Comparison of ENCODE assay signal across 21 mouse cellular contexts in genomic region chr6:92498574-92498973, GRCm38 (mm10).
DNase-seq lines count a peak whose midpoint lies in the region; ATAC-seq and TF ChIP-seq lines count a peak whose summit lies in the region.
"Had no signal": no experiment of that assay in that cellular context is flagged by ENCODE, and none has a peak within 500 bp of the region (broad histone marks: within the 10 kb centered on the region; RNA-seq: fewer than 3 reads in every experiment).

No protein-coding gene starts in this region.

- H3K27ac ChIP-seq in embryonic facial prominence, embryonic 11.5 days (replicated peaks; ENCODE audit: low read depth, low read length), result no peak overlapping the region
- no peak overlapping the region for H3K27ac ChIP-seq in embryonic facial prominence, embryonic 10.5 days (replicated peaks)
- peak overlapping the region; percentile 57 to 62; a peak in 2 of 4 replicates for H3K27ac ChIP-seq in heart, embryonic 14.5 days (replicated peaks in 1 of 2; ENCODE audit: control insufficient read depth in 1 of 2, insufficient read depth in 1 of 2, low read depth in 2 of 2, low read length in 2 of 2)
- H3K27ac ChIP-seq in kidney, postnatal 0 days, result no peak overlapping the region
- H3K27ac ChIP-seq in embryonic facial prominence, embryonic 15.5 days (replicated peaks), result 0 out of 2 replicates have a peak overlapping the region, but pooled peaks have one; percentile 13
- H3K27ac ChIP-seq: forebrain, embryonic 10.5 days; hindbrain, embryonic 14.5 days; midbrain, embryonic 15.5 days had no signal

- no peak overlapping the region for H3K4me3 ChIP-seq in embryonic facial prominence, embryonic 11.5 days (ENCODE audit: low read depth, low read length)
- no peak overlapping the region for H3K4me3 ChIP-seq in embryonic facial prominence, embryonic 10.5 days
- no peak overlapping the region for H3K4me3 ChIP-seq in heart, embryonic 14.5 days (ENCODE audit: control insufficient read depth in 1 of 2, insufficient read depth in 1 of 2, low read depth in 1 of 2, low read length in 2 of 2)
- H3K4me3 ChIP-seq in kidney, postnatal 0 days (replicated peaks; ENCODE audit: low read depth, low read length), result no peak overlapping the region
- no peak overlapping the region for H3K4me3 ChIP-seq in embryonic facial prominence, embryonic 15.5 days (replicated peaks)
- H3K4me3 ChIP-seq: forebrain, embryonic 10.5 days; gastrocnemius, adult 2 months; midbrain, embryonic 15.5 days; myocyte had no signal

- TF ChIP-seq CTCF in kidney, postnatal 0 days (IDR thresholded peaks at IDR 0.05; ENCODE audit: low read depth), result no peak

- H3K27me3 ChIP-seq in embryonic facial prominence, embryonic 11.5 days (ENCODE audit: control insufficient read depth, insufficient read depth, low read length), result no peaks in the 10 kb centered on the region
- H3K27me3 ChIP-seq in embryonic facial prominence, embryonic 10.5 days (replicated peaks; ENCODE audit: low read depth, poor library complexity, severe bottlenecking), result no peaks in the 10 kb centered on the region
- no peaks in the 10 kb centered on the region for H3K27me3 ChIP-seq in heart, embryonic 14.5 days (ENCODE audit: control insufficient read depth, insufficient read depth, low read length)
- H3K27me3 ChIP-seq in kidney, postnatal 0 days (ENCODE audit: insufficient read depth, low read length), result no peaks in the 10 kb centered on the region
- no peaks in the 10 kb centered on the region for H3K27me3 ChIP-seq in embryonic facial prominence, embryonic 15.5 days
- H3K27me3 ChIP-seq: midbrain, embryonic 15.5 days; Patski had no signal

- H3K9ac ChIP-seq in embryonic facial prominence, embryonic 11.5 days (replicated peaks; ENCODE audit: low read length), result no peak overlapping the region
- 0 out of 2 replicates have a peak overlapping the region, but pooled peaks have one; percentile 30 for H3K9ac ChIP-seq in heart, embryonic 14.5 days (ENCODE audit: low read length)
- H3K9ac ChIP-seq in kidney, postnatal 0 days (ENCODE audit: low read depth, low read length), result no peak overlapping the region
- H3K9ac ChIP-seq in embryonic facial prominence, embryonic 15.5 days, result no peak overlapping the region
- H3K9ac ChIP-seq: forebrain, postnatal 0 days; hindbrain, embryonic 14.5 days; midbrain, embryonic 15.5 days had no signal

- H3K4me1 ChIP-seq in embryonic facial prominence, embryonic 11.5 days (ENCODE audit: control insufficient read depth, insufficient read depth, low read length), result no peaks in the 10 kb centered on the region; the same call in 1 of the 2 replicates
- peaks cover 25% of the 10 kb centered on the region for H3K4me1 ChIP-seq in embryonic facial prominence, embryonic 10.5 days
- H3K4me1 ChIP-seq in heart, embryonic 14.5 days (ENCODE audit: control insufficient read depth in 2 of 2, insufficient read depth in 2 of 2, low read length in 2 of 2), result peaks cover 7 to 25% of the 10 kb centered on the region in 2 experiments
- H3K4me1 ChIP-seq in kidney, postnatal 0 days (replicated peaks; ENCODE audit: insufficient read depth, low read length), result peaks cover 7% of the 10 kb centered on the region; the same call in 1 of the 2 replicates
- peaks cover 11% of the 10 kb centered on the region for H3K4me1 ChIP-seq in embryonic facial prominence, embryonic 15.5 days

- no peaks in the 10 kb centered on the region for H3K36me3 ChIP-seq in embryonic facial prominence, embryonic 11.5 days (replicated peaks; ENCODE audit: control insufficient read depth, insufficient read depth, low read depth, low read length)
- no peaks in the 10 kb centered on the region for H3K36me3 ChIP-seq in embryonic facial prominence, embryonic 10.5 days (replicated peaks)
- H3K36me3 ChIP-seq in heart, embryonic 14.5 days (ENCODE audit: control insufficient read depth, insufficient read depth, low read length), result no peaks in the 10 kb centered on the region
- no peaks in the 10 kb centered on the region for H3K36me3 ChIP-seq in kidney, postnatal 0 days (ENCODE audit: insufficient read depth, low read length)
- H3K36me3 ChIP-seq in embryonic facial prominence, embryonic 15.5 days, result no peaks in the 10 kb centered on the region
- H3K36me3 ChIP-seq: forebrain, embryonic 10.5 days; midbrain, embryonic 15.5 days had no signal

- 34% methylated on average over 6 of the region's 6 CpGs for WGBS in embryonic facial prominence, embryonic 11.5 days
- 48% methylated on average over 6 of the region's 6 CpGs for WGBS in embryonic facial prominence, embryonic 10.5 days
- WGBS in heart, embryonic 14.5 days, result 7% methylated on average over 6 of the region's 6 CpGs
- WGBS in kidney, postnatal 0 days, result 39% methylated on average over 6 of the region's 6 CpGs
- 23% methylated on average over 6 of the region's 6 CpGs for WGBS in embryonic facial prominence, embryonic 15.5 days

- ATAC-seq in embryonic facial prominence, embryonic 11.5 days (replicated peaks; ENCODE audit: insufficient number of reproducible peaks, low FRiP score, low TSS enrichment, low read depth), result no peak
- peak; percentile 54; the same call in 1 of the 2 replicates for ATAC-seq in heart, embryonic 14.5 days (ENCODE audit: insufficient number of reproducible peaks, insufficient read depth, low FRiP score, low read depth)
- ATAC-seq in kidney, postnatal 0 days (replicated peaks; ENCODE audit: low FRiP score, low read depth), result no peak
- ATAC-seq in embryonic facial prominence, embryonic 15.5 days (ENCODE audit: insufficient number of reproducible peaks, low FRiP score, low TSS enrichment, low read depth), result no peak
- ATAC-seq: CD4-positive, CD25-positive, alpha-beta regulatory T cell, adult 4 months; forebrain, postnatal 0 days; midbrain, embryonic 15.5 days; Patski had no signal

- DNase-seq in embryonic facial prominence, embryonic 11.5 days (ENCODE audit: low spot score), result peak; percentile 5
- DNase-seq in embryonic facial prominence, embryonic 10.5 days (ENCODE audit: low spot score), result no peak
- no peak for DNase-seq in heart, postnatal 4 days
- peak; percentile 55 for DNase-seq in kidney, postnatal 0 days (ENCODE audit: low spot score)
- no peak for DNase-seq in kidney, postnatal 25 days
- DNase-seq: adrenal gland, adult 8-10 months; cerebellum, adult 9-10 months; forebrain, postnatal 0 days; gastrocnemius, adult 2 months; kidney, adult 11 months; kidney, postnatal 10 days; liver; thymus, postnatal 14 days had no signal

- no peak overlapping the region for H3K4me2 ChIP-seq in embryonic facial prominence, embryonic 11.5 days (ENCODE audit: low read depth, low read length)
- peak overlapping the region; percentile 44 for H3K4me2 ChIP-seq in heart, embryonic 14.5 days (ENCODE audit: low read length)
- H3K4me2 ChIP-seq in kidney, postnatal 0 days (ENCODE audit: low read length), result no peak overlapping the region
- no peak overlapping the region for H3K4me2 ChIP-seq in embryonic facial prominence, embryonic 15.5 days (replicated peaks)
- H3K4me2 ChIP-seq: hindbrain, embryonic 14.5 days; midbrain, embryonic 15.5 days had no signal

- H3K9me3 ChIP-seq in embryonic facial prominence, embryonic 11.5 days (replicated peaks; ENCODE audit: control insufficient read depth, low read length), result no peaks in the 10 kb centered on the region
- no peaks in the 10 kb centered on the region for H3K9me3 ChIP-seq in embryonic facial prominence, embryonic 10.5 days
- H3K9me3 ChIP-seq in heart, embryonic 14.5 days (ENCODE audit: control insufficient read depth, low read length), result no peaks in the 10 kb centered on the region
- no peaks in the 10 kb centered on the region for H3K9me3 ChIP-seq in kidney, postnatal 0 days (replicated peaks; ENCODE audit: low read length)
- no peaks in the 10 kb centered on the region for H3K9me3 ChIP-seq in embryonic facial prominence, embryonic 15.5 days (replicated peaks)
- H3K9me3 ChIP-seq: forebrain, embryonic 10.5 days; midbrain, embryonic 15.5 days had no signal

Comparison
In these comparisons a context has a peak if more than half of its experiments do, and no peak if none do; other contexts are left out.
1. DNase-seq: peak in embryonic facial prominence, embryonic 11.5 days (single experiment) and kidney, postnatal 0 days (single experiment); none in embryonic facial prominence, embryonic 10.5 days (single experiment), heart, postnatal 4 days (single experiment) and kidney, postnatal 25 days (0 of 2).
2. H3K27ac ChIP-seq: peak in heart, embryonic 14.5 days (2 of 2) and embryonic facial prominence, embryonic 15.5 days (single experiment); none in embryonic facial prominence, embryonic 11.5 days (single experiment), embryonic facial prominence, embryonic 10.5 days (single experiment) and kidney, postnatal 0 days (single experiment).